Mouse (Mus musculus) retina, postnatal 7 days (tissue): ENCODE data around the gene Slco3a1.

Experiments used
- DNase-seq: peaks from one replicate; pipeline ENCODE4 v3.0.0-alpha.2; 2012; ENCODE audit warnings: low read depth, low spot score

The Slco3a1 gene

DNA sequence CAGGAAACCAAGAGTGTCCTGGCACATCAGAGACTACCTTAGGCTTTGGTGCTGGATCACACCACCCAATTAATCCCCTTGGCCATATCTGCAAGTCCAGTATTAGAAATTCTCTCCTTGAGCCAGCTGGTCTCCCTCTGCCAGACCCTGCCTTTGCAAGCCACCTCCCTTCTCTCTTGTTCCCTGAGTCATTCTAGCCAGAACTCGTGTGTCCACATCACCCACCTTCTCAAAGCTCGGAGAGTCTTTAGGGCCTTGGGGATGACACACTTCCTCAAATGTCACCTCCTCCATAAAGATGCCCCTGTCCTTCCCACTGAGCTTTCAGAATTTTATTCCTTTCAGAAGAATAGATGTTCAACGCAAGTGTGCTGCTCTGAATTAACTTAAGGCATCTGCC, 172.3 kb downstream of the Slco3a1 start:
- DNase-seq, result no peak

GRCm38 (mm10) chr7:74381881-74382281, 172.7 kb downstream of the Slco3a1 start:
- DNase-seq, result no peak

DNA sequence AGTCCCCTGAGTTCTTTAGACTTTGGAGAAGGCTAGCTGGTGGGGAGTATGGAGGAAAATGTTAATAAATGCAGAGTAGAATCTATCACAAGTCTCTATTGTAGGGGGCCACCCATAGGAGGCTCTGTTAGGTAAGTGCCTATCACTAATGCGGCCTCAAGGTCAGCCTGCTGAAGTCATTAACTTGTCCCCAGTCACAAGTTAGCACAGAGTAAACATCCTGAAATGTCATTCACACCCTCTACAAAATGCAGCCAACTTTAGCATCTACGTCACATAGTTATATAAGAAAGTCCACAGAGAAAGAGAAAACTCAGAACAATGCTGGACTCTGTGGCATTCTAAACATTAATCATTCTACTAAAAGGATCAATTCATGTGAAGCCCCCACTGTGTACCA, 173.5 kb downstream of the Slco3a1 start:
- DNase-seq, result no peak

GRCm38 (mm10) chr7:74377909-74378308, 176.7 kb downstream of the Slco3a1 start:
- DNase-seq, result no peak

DNA sequence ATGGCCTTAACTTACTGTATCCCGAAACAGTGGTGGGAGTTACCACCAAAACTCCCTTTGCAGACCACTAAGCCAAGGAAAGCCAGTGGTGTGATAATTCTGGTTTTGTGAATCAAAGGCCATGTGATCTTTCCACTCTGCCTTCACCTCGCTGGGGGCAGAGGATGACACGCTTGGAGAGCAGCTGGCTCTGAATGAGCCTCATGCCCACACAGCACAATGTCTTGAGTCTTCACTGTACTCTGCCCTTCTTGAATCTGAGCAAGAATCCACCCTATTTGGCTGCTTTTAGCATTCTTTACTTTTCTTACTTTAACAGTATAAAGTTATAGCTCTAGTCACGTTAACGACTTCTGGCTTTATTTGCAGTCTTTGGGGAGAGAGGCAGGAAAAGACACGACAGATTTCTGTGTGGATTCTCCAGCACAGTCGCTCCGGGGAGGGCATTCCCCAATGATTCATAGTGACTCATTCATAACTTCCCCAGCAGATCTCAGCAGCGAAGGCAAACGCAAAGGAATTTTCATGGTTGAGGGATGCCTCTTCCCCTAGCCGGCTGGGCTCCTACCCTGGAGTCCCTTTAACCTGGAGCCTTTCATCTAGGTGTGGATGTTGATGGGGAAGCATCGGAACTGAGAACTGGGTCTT, 178.1 kb downstream of the Slco3a1 start:
- no peak for DNase-seq

DNA sequence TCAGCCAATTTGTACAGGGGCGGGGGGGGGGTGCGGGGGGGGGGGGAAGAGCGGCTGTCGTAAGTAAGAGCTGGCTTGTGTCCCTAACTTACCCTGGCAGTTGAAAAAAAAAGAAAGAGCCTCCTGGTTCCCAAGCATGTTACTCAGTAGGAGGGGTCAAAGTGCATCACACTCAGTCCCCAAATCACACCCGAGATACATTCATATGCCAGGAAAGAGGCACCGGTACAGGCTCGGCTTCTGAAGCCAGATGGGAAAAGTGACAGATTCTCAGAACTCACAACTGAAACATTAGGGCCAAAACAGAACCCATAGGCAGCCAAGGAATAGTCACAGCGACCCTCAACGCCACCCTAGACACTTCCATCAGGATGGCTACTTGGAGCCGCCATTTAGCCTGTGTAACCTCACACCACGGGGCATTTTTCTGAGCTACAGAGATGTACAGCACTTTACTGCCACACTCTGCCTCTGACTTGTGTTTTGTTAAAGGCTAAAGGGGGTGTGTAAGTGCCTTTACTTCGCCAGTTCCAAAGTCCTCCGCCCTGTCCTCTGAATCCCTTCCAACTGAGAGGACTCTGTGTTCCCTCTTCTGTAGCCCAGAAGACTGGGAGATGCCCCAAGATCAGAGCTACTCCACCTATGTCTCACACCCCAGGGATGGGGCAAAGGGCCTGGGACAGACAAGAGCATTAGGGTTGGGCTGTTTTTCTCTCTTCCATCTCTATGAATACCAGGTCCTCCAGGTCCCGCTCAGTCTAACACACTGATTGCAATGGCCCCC, 179.2 kb downstream of the Slco3a1 start:
- no peak for DNase-seq

- no peak for DNase-seq
These were observed 181.5 kb downstream of the Slco3a1 start for GRCm38 (mm10) chr7:74373056-74373455.

DNA sequence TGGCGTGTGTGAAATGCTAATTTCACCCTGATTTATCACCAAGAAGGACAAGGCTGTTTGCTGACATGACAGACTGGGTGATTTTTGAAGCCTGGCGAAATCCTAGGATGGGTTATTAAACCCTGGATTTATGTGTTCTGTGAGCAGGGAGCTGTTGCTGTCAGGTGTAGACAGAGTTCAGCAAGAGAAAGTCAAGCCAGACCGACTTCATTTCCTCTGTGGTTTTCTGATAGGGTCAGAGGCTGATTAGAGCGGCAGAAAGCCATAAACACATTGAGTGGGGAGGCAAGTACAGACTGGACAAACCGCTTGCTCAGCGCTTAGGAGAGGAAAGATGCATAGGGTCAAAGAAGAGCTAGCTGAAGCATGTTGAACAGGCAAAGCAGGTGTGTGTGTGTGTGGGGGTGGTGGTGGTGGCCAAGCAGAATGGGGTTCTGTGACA, 182.4 kb downstream of the Slco3a1 start:
- DNase-seq, result no peak

GRCm38 (mm10) chr7:74371656-74372055, 182.9 kb downstream of the Slco3a1 start:
- DNase-seq, result no peak

DNA sequence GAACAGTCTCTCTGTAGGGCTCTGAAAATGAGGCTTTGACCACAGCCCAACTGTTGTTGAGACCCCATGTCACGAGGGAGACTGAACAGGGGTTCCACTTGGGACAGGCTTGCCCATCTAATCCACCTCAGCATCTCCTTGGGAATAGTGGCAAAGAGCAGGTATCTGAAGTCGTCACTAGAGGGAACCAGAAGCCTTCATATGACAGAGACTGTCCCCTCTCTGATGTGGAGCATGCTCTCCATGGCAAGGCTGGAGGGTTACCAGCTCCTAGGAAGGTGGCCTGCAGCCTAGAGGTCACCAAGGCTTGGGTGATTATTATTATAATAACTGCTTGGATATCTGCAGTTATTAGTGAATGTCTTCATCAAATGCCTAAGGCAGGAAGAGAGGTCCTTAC, 183.4 kb downstream of the Slco3a1 start:
- no peak for DNase-seq

DNA sequence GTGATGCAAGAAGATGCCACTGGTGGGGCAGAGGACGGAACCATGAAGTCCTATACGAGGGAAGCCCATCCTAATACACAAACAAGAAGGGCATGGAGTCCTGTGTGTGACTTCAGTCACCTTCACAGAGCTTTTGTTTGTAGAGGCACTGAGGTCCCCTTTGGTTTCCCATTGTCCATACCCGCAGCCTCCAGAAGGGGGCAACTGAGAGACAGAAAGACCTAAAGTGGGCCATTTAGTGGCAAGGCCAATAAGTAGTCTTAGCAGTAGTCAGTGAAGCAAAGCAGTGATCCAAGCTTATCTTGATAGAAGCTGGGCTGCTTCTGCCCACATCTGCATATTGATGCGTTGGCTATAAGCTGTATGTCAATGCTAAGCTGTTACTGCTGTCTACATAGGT, 184.9 kb downstream of the Slco3a1 start:
- DNase-seq, result no peak

DNA sequence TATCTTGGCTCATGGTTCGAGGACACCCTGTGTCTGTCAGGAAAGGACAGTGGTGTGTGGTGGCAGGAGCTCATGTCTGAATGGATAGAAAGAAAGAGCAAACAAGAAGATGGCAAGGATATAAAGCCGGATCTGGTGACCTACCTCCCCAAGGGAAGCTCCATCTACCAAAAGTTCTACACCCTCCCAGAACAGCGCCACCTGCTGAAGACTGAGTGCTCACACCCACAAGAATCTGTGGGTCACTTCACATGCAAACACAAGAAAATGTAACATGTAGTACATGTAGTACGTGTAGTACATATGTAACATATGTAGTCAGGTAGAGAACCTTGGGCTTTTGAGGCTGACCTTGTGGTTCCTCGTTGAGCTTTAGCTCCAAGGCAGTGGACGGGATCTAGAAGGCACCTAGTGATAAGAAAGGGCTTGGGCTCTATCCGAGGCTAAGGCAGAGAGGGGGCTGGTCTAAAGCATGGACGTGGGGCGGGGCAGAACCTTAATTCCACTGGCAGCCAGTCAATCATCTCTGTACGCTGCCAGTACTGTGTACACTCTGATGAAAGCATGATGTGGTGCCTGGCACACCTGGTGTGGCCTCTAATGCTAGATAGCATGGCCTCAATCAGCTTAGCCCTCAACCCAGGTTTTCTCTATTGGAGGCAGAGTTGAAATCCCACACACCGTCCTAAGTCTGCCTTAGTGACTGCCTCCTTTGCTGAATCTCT, 186.2 kb downstream of the Slco3a1 start:
- no peak for DNase-seq

DNA sequence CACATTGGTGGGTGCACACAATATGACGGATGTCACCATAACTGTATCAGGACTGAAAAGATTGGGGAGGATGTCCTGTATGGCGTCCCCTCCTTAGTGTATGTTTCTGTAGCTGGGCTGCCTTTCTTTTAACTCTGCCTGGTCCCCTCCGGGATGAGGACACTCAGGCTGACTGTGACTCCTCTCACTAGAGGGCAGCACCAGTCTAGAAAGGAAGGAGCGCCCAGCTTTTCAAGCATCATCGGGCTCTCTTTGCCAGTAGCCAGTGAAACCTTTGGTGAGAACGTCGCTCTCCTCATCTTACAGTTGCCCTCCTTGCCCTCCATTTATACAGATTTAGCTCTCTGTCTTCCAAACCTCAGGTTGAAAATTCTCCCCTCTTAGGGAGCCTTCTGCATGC, 187.2 kb downstream of the Slco3a1 start:
- DNase-seq, result no peak

- no peak for DNase-seq
These were observed 189.0 kb downstream of the Slco3a1 start for GRCm38 (mm10) chr7:74365623-74366022.

DNA sequence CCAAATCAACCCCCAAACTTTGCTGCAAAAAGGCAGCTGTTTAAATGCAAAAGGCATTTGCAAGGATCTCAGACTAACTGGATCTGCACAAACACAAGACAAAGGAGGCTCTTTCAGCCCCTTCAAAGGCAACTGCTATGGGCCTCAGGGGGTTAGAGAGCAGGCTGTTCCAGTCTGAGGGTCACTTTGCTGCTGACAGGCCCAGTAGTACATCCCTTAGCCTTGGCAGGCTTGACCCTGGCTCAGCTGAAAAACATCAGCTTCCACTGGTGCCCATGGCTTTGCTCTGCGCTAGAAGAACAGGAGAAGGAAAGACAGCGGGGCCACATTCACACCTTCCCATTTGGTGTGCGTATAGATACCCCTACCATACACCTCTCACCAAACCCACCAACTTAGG, 189.6 kb downstream of the Slco3a1 start:
- no peak for DNase-seq

GRCm38 (mm10) chr7:74363440-74363839, 191.1 kb downstream of the Slco3a1 start:
- DNase-seq, result no peak

GRCm38 (mm10) chr7:74361677-74362076, 192.9 kb downstream of the Slco3a1 start:
- DNase-seq, result no peak

DNA sequence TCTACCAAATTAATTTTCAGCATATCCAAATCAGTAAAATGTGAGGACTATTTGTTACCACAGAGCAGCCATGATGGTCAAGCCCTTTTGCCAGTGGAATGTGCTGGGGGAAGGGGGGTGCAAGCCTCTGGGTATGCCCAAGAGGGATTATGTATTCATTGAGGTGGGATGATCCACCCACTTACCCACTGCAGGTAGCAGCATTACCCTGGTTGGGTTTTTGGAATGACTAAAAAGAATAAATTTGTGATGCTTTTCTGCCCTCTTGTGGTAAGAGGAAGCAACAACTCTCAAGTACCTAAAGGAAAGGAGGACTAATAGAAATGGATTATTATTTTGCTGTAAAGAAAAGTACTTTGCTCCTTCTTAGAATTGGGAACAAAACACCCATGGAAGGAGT, 197.6 kb downstream of the Slco3a1 start:
- peak; percentile 41 for DNase-seq

DNA sequence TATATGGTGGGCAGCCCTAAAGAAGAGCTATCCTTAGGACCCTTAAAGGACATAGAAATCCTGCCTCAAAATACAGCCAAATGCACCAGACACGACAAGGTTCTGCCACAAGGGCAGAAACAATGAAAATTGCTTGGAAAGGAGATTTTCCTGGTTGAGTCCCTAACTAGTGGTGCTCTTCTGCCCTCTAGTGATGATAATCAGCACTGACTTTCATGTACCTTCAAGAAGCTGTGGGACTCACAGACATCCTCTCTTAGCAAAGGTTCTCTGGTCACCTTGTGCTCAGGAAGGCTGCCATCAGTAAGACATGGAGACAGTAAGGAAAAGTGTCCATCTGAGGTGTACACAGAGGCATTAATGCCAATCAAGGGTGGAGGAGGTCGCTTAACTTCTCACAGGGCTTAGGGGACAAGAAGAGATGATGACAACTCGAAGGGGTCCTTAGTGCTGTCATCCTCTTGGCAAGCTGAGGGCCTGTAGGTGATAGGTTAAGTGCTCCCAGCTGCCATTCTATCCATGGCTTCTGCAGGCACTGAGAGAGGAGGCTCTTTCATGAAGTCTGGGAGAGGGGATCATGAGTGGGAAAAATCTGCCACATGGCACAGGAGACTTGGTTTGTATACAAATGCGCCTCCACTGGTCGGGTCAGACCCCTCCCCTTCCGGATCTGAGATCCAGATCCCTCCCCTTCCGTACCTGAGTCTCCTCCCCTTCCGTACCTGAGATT, 199.9 kb downstream of the Slco3a1 start:
- peak; percentile 54 for DNase-seq

- DNase-seq, result no peak
These were observed 200.7 kb downstream of the Slco3a1 start for GRCm38 (mm10) chr7:74353707-74354468.

DNA sequence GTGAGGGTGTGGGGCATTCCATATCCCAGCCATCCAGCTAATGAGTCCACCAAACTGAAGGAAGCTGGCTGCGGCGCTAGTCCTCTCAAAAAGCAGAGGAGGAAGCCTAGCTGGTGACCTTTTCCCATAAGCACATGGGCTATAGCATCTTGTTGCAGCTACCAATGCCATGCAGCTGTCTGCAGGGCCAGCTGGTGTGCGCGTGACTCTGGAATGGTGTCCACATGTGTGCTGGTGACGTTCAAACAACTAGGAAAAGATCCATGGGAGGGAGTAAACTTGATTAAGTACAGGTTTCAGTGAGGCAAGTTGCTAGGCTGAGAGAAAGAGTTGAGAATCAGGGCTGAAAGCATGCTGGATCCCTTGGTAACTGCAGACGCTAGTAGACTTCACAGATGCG, 201.3 kb downstream of the Slco3a1 start:
- no peak for DNase-seq
